In the genomic region with DNA sequence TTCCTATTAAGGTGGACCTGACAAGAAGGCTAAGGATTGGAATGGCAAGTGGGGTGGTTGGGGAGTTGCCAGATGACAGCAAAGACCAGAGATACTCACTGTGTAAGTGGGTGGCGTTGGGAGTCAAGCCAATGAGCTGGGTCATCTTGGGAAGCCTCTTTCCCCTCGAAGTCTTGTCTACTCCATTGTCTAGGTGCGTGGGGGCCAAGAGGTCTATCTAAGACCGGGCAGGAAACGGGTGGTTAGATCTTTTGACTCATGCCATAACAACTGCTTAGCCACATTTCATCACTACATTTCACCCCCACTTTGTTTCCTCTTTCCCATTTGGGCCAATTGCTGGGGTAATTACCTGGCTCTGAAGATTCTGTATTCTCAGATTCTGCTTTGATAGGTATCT, we compare ENCODE assay signal across 8 mouse cellular contexts. TPM values are rescaled to one million over a fixed set of nuclear protein-coding genes. Genes with fewer than 3 reads are reported as not detected.
A peak's percentile ranks its signal among the peaks of the same experiment; 100 is the strongest.
DNase-seq lines count a peak whose midpoint lies in the region; ATAC-seq and TF ChIP-seq lines count a peak whose summit lies in the region.

No protein-coding gene starts in this region.

- no peaks in the 10 kb centered on the region for H3K9me3 ChIP-seq in embryonic facial prominence, embryonic 13.5 days
- no peaks in the 10 kb centered on the region for H3K9me3 ChIP-seq in hindbrain, embryonic 12.5 days (replicated peaks)
- H3K9me3 ChIP-seq in liver, embryonic 12.5 days (replicated peaks), result no peaks in the 10 kb centered on the region

- H3K9ac ChIP-seq in liver, adult 2 months (ENCODE audit: low read depth, low read length), result peak overlapping the region; percentile 95
- peak overlapping the region; percentile 74 for H3K9ac ChIP-seq in embryonic facial prominence, embryonic 13.5 days
- no peak overlapping the region for H3K9ac ChIP-seq in hindbrain, embryonic 12.5 days
- H3K9ac ChIP-seq in liver, embryonic 12.5 days, result peak overlapping the region; percentile 69

- H3K27me3 ChIP-seq in liver, adult 2 months (ENCODE audit: control insufficient read depth, insufficient read depth, low read length), result no peaks in the 10 kb centered on the region
- no peaks in the 10 kb centered on the region for H3K27me3 ChIP-seq in embryonic facial prominence, embryonic 13.5 days
- H3K27me3 ChIP-seq in hindbrain, embryonic 12.5 days, result no peaks in the 10 kb centered on the region
- H3K27me3 ChIP-seq in liver, embryonic 12.5 days (replicated peaks), result 0 out of 2 replicates have a peak, but pooled peaks cover 7% of the 10 kb centered on the region

- H3K79me2 ChIP-seq in liver, adult 2 months (ENCODE audit: control insufficient read depth, insufficient read depth, low read length), result peaks cover 6% of the 10 kb centered on the region; the same call in 1 of the 2 replicates

- WGBS in liver, adult 2 months, result 11% methylated on average over 5 of the region's 5 CpGs
- WGBS in embryonic facial prominence, embryonic 13.5 days, result 78% methylated on average over 5 of the region's 5 CpGs
- 90% methylated on average over 5 of the region's 5 CpGs for WGBS in hindbrain, embryonic 12.5 days
- WGBS in liver, embryonic 12.5 days (ENCODE audit: insufficient replicate concordance), result 19% methylated on average over 5 of the region's 5 CpGs

- peaks cover 41% of the 10 kb centered on the region for H3K36me3 ChIP-seq in liver, adult 2 months (ENCODE audit: control insufficient read depth, insufficient read depth, low read length)
- peaks cover 33% of the 10 kb centered on the region for H3K36me3 ChIP-seq in embryonic facial prominence, embryonic 13.5 days
- H3K36me3 ChIP-seq in hindbrain, embryonic 12.5 days, result no peaks in the 10 kb centered on the region
- H3K36me3 ChIP-seq in liver, embryonic 12.5 days, result peaks cover 36% of the 10 kb centered on the region

- no peak for TF ChIP-seq POLR2A in liver, adult 2 months (IDR thresholded peaks at IDR 0.05; ENCODE audit: extremely low read depth, insufficient read depth, low read length)

- DNase-seq in liver, adult 2 months (ENCODE audit: extremely low read depth, low read depth, low spot score), result peak; percentile 84
- DNase-seq in liver, result no peak
- DNase-seq in naive thymus-derived CD4-positive, alpha-beta T cell, adult 2 months (ENCODE audit: low read depth), result peak; percentile 48
- no peak for DNase-seq in layer of hippocampus, postnatal 10 days (ENCODE audit: low spot score in 2 of 2)
- no peak for DNase-seq in right cerebral cortex, adult 2 months (ENCODE audit: low spot score in 2 of 2)

- H3K27ac ChIP-seq in liver, adult 2 months (replicated peaks; ENCODE audit: insufficient read depth, low read depth, low read length), result peak overlapping the region; percentile 94
- peak overlapping the region; percentile 94 for H3K27ac ChIP-seq in embryonic facial prominence, embryonic 13.5 days
- H3K27ac ChIP-seq in hindbrain, embryonic 12.5 days, result no peak overlapping the region
- peak overlapping the region; percentile 79; the same call in 1 of the 2 replicates for H3K27ac ChIP-seq in liver, embryonic 12.5 days

- peaks cover 43% of the 10 kb centered on the region for H3K4me1 ChIP-seq in liver, adult 2 months (ENCODE audit: control insufficient read depth, insufficient read depth, low read length)
- peaks cover 61% of the 10 kb centered on the region for H3K4me1 ChIP-seq in embryonic facial prominence, embryonic 13.5 days
- peaks cover 23% of the 10 kb centered on the region for H3K4me1 ChIP-seq in hindbrain, embryonic 12.5 days
- H3K4me1 ChIP-seq in liver, embryonic 12.5 days, result peaks cover 42% of the 10 kb centered on the region

- no peak for ATAC-seq in embryonic facial prominence, embryonic 13.5 days (ENCODE audit: insufficient number of reproducible peaks, insufficient read depth, low FRiP score, low TSS enrichment, low read depth)
- ATAC-seq in hindbrain, embryonic 12.5 days (ENCODE audit: low FRiP score), result no peak
- ATAC-seq in liver, embryonic 12.5 days, result no peak

- H3K4me2 ChIP-seq in embryonic facial prominence, embryonic 13.5 days, result peak overlapping the region; percentile 84
- peak overlapping the region; percentile 80 for H3K4me2 ChIP-seq in hindbrain, embryonic 12.5 days (replicated peaks)
- peak overlapping the region; percentile 83 for H3K4me2 ChIP-seq in liver, embryonic 12.5 days

- peak overlapping the region; percentile 93 for H3K4me3 ChIP-seq in liver, adult 2 months (ENCODE audit: insufficient read depth, low read depth, low read length)
- H3K4me3 ChIP-seq in embryonic facial prominence, embryonic 13.5 days, result peak overlapping the region; percentile 55
- peak overlapping the region; percentile 44 for H3K4me3 ChIP-seq in hindbrain, embryonic 12.5 days
- peak overlapping the region; percentile 63 for H3K4me3 ChIP-seq in liver, embryonic 12.5 days

- no peak for TF ChIP-seq CTCF in liver, adult 2 months (IDR thresholded peaks at IDR 0.05; ENCODE audit: low read depth, low read length)

RNA-seq across cellular contexts. Expression of a gene that starts 1.2 kb away (rescaled TPM):
- total RNA-seq in liver, adult 2 months (2014; rRNA removed), result 129 and 142 TPM in 2 replicates
- polyA plus RNA-seq in liver, adult 2 months (2012; rRNA removed), result 28.1 and 49.5 TPM in 2 replicates
- 53.0 and 60.7 TPM in 2 replicates for polyA plus RNA-seq in embryonic facial prominence, embryonic 13.5 days (2015; fragmentation: Nextera tagmentation; extraction: Ambion mirVana)
- 25.6 and 26.8 TPM in 2 replicates for polyA plus RNA-seq in hindbrain, embryonic 12.5 days (2016; fragmentation: Nextera tagmentation; extraction: Ambion mirVana)
- 17.3 and 21.0 TPM in 2 replicates for polyA plus RNA-seq in liver, embryonic 12.5 days (2016; fragmentation: Nextera tagmentation; extraction: Ambion mirVana)
- 1 to 10 TPM; 6.9 to 9.5 TPM for total RNA-seq in layer of hippocampus, postnatal 10 days (2021)

RNA-seq across cellular contexts. Expression of a gene that starts 20.1 kb away (rescaled TPM):
- total RNA-seq in liver, adult 2 months (2014; rRNA removed), result 23.3 and 45.2 TPM in 2 replicates
- polyA plus RNA-seq in liver, adult 2 months (2012; rRNA removed), result 168 and 177 TPM in 2 replicates
- polyA plus RNA-seq in embryonic facial prominence, embryonic 13.5 days (2015; fragmentation: Nextera tagmentation; extraction: Ambion mirVana), result 324 and 385 TPM in 2 replicates
- polyA plus RNA-seq in hindbrain, embryonic 12.5 days (2016; fragmentation: Nextera tagmentation; extraction: Ambion mirVana), result 404 and 415 TPM in 2 replicates
- 147 and 169 TPM in 2 replicates for polyA plus RNA-seq in liver, embryonic 12.5 days (2016; fragmentation: Nextera tagmentation; extraction: Ambion mirVana)
- total RNA-seq in layer of hippocampus, postnatal 10 days (2021), result 100 to 1,000 TPM; 252 to 307 TPM

RNA-seq across cellular contexts. Expression of a gene that starts 29.9 kb away (rescaled TPM):
- 6.0 and 7.3 TPM in 2 replicates for total RNA-seq in liver, adult 2 months (2014; rRNA removed)
- polyA plus RNA-seq in liver, adult 2 months (2012; rRNA removed), result 9.5 and 13.4 TPM in 2 replicates
- 34.4 and 37.9 TPM in 2 replicates for polyA plus RNA-seq in embryonic facial prominence, embryonic 13.5 days (2015; fragmentation: Nextera tagmentation; extraction: Ambion mirVana)
- 30.8 and 31.4 TPM in 2 replicates for polyA plus RNA-seq in hindbrain, embryonic 12.5 days (2016; fragmentation: Nextera tagmentation; extraction: Ambion mirVana)
- 12.6 and 13.2 TPM in 2 replicates for polyA plus RNA-seq in liver, embryonic 12.5 days (2016; fragmentation: Nextera tagmentation; extraction: Ambion mirVana)
- total RNA-seq in layer of hippocampus, postnatal 10 days (2021), result 10 to 100 TPM; 38.0 to 51.2 TPM

RNA-seq across cellular contexts. Expression of a gene that starts 43.9 kb away (rescaled TPM):
- total RNA-seq in liver, adult 2 months (2014; rRNA removed), result 275 and 294 TPM in 2 replicates
- polyA plus RNA-seq in liver, adult 2 months (2012; rRNA removed), result 374 and 500 TPM in 2 replicates
- 1,111 and 1,168 TPM in 2 replicates for polyA plus RNA-seq in embryonic facial prominence, embryonic 13.5 days (2015; fragmentation: Nextera tagmentation; extraction: Ambion mirVana)
- polyA plus RNA-seq in hindbrain, embryonic 12.5 days (2016; fragmentation: Nextera tagmentation; extraction: Ambion mirVana), result 532 and 694 TPM in 2 replicates
- 689 and 715 TPM in 2 replicates for polyA plus RNA-seq in liver, embryonic 12.5 days (2016; fragmentation: Nextera tagmentation; extraction: Ambion mirVana)
- 100 to 1,000 TPM; 919 to 984 TPM for total RNA-seq in layer of hippocampus, postnatal 10 days (2021)

RNA-seq across cellular contexts. Expression of a gene that starts 43.9 kb away (rescaled TPM):
- 214 and 217 TPM in 2 replicates for total RNA-seq in liver, adult 2 months (2014; rRNA removed)
- polyA plus RNA-seq in liver, adult 2 months (2012; rRNA removed), result 372 and 457 TPM in 2 replicates
- 464 and 506 TPM in 2 replicates for polyA plus RNA-seq in embryonic facial prominence, embryonic 13.5 days (2015; fragmentation: Nextera tagmentation; extraction: Ambion mirVana)
- 375 and 435 TPM in 2 replicates for polyA plus RNA-seq in hindbrain, embryonic 12.5 days (2016; fragmentation: Nextera tagmentation; extraction: Ambion mirVana)
- polyA plus RNA-seq in liver, embryonic 12.5 days (2016; fragmentation: Nextera tagmentation; extraction: Ambion mirVana), result 296 and 311 TPM in 2 replicates
- 100 to 1,000 TPM; 244 to 245 TPM for total RNA-seq in layer of hippocampus, postnatal 10 days (2021)

Comparison
In these comparisons a context has a peak if more than half of its experiments do, and no peak if none do; other contexts are left out.
1. DNase-seq: peak in liver, adult 2 months (single experiment) and naive thymus-derived CD4-positive, alpha-beta T cell, adult 2 months (single experiment); none in liver (single experiment), layer of hippocampus, postnatal 10 days (0 of 2) and right cerebral cortex, adult 2 months (0 of 2).
2. Peak in every context shown above with its lines, with median percentiles within 50 percentile points of each other: H3K4me3 ChIP-seq and H3K4me2 ChIP-seq.